Mouse (Mus musculus) limb, embryonic 11.5 days (tissue): ENCODE measurements around the gene Clec12a. TPM values are rescaled to one million over a fixed set of nuclear protein-coding genes. Genes with fewer than 3 reads are reported as not detected.

ENCODE experiments used
- ATAC-seq: fragments of 200-750 bp; cut with Nextera tagmentation; 2 replicates; pipeline ENCODE4 v1.8.0; 2017; ENCODE audit warnings: low read depth; ENCODE audit not compliant: insufficient number of reproducible peaks, low FRiP score, low TSS enrichment
- DNase-seq: peaks from one replicate; pipeline ENCODE4 v3.0.0-alpha.2; 2015; ENCODE audit warnings: low spot score
- H3K27ac ChIP-seq: fragments of 300-500 bp; sonication (generic); replicated peaks from 2 replicates; pipeline ENCODE4 v1.5.1; 2014; ENCODE audit warnings: low read depth, mild to moderate bottlenecking, low read length
- H3K27me3 ChIP-seq: fragments of 300-500 bp; sonication (generic); 2 replicates; pipeline ENCODE4 v1.6.1; 2014; ENCODE audit warnings: mild to moderate bottlenecking, low read length, mixed read lengths; ENCODE audit not compliant: control insufficient read depth, insufficient read depth
- H3K36me3 ChIP-seq: fragments of 300-500 bp; sonication (generic); 2 replicates; pipeline ENCODE4 v1.6.1; 2014; ENCODE audit warnings: mild to moderate bottlenecking, low read length, moderate library complexity, mixed read lengths; ENCODE audit not compliant: control insufficient read depth, insufficient read depth
- H3K4me1 ChIP-seq: fragments of 300-500 bp; sonication (generic); 2 replicates; pipeline ENCODE4 v1.6.1; 2014; ENCODE audit warnings: low read length, mixed read lengths; ENCODE audit not compliant: control insufficient read depth, insufficient read depth
- H3K4me2 ChIP-seq: fragments of 300-500 bp; sonication (generic); 2 replicates; pipeline ENCODE4 v1.6.1; 2014; ENCODE audit warnings: low read depth, mild to moderate bottlenecking, moderate library complexity; ENCODE audit not compliant: severe bottlenecking
- H3K4me3 ChIP-seq: fragments of 300-500 bp; sonication (generic); 2 replicates; pipeline ENCODE4 v1.5.1; 2014; ENCODE audit warnings: low read depth, low read length
- H3K9ac ChIP-seq: fragments of 300-500 bp; sonication (generic); 2 replicates; pipeline ENCODE4 v1.6.1; 2014; ENCODE audit warnings: mild to moderate bottlenecking, low read length
- H3K9me3 ChIP-seq: fragments of 300-500 bp; sonication (generic); 2 replicates; pipeline ENCODE4 v1.6.1; 2016; ENCODE audit warnings: low read length; ENCODE audit not compliant: control insufficient read depth
- WGBS: fragments of 180-500 bp; shearing (Covaris S2); extraction: QIAGEN DNeasy Blood & Tissue Kit; methylation state at CpG from one replicate; pipeline ENCODE4 v1.1.7; 2014; 5-methylcytosine and 5-hydroxymethylcytosine counted together
- polyA plus RNA-seq: library from polyadenylated mRNA; unstranded; fragments of >200 nt; fragmentation: Nextera tagmentation; extraction: Ambion mirVana; gene quantifications from 2 replicates; pipeline ENCODE4 v1.2.1, GENCODE M21; 2014

Clec12a gene
- polyA plus RNA-seq, 1 experiment from 2014 or later: 0.29 TPM

- H3K4me2 ChIP-seq: no peak overlapping the region
- H3K4me1 ChIP-seq: no peaks in the 10 kb centered on the region
- H3K36me3 ChIP-seq: no peaks in the 10 kb centered on the region
- DNase-seq (no peak), ATAC-seq (no peak)
- H3K27ac ChIP-seq: no peak overlapping the region
- no peaks in the 10 kb centered on the region for H3K27me3 ChIP-seq
- no peak overlapping the region for H3K4me3 ChIP-seq
- H3K9me3 ChIP-seq: no peaks in the 10 kb centered on the region
- H3K9ac ChIP-seq: no peak overlapping the region
Measured at GRCm38 (mm10) chr6:129356430-129356829, 13.9 kb downstream of the Clec12a start.

GRCm38 (mm10) chr6:129359515-129359914 lies 17.0 kb downstream of the Clec12a start:
- no peak for ATAC-seq
- WGBS: 85% methylated on average over 2 of the region's 2 CpGs

DNA sequence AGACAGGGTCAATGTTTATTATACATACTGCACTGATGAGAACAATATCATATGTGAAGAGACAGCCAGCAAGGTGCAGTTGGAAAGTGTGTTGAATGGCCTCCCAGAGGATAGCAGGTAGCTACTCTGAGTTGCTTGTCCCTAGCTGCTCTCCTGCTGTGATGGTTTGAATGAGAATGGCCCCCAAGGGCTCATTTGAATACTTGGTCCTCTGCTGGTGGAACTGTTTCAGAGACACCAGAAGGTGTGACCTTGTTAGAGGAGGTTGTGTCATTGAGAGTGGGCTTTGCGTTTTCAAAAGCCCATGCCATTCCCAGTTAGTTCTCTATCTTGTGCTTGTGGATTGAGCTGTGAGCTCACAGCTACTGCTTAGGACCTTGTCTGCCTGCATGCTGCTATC lies 21.5 kb downstream of the Clec12a start:
- DNase-seq (no peak), ATAC-seq (no peak)
- WGBS: 26% methylated on average over 1 of the region's 1 CpGs
- Histone ChIP-seq H3K4me1 (no peaks in the 10 kb centered on the region), H3K9ac (no peak overlapping the region), H3K9me3 (no peaks in the 10 kb centered on the region), H3K27me3 (no peaks in the 10 kb centered on the region), H3K27ac (no peak overlapping the region), H3K4me2 (no peak overlapping the region), H3K36me3 (no peaks in the 10 kb centered on the region), H3K4me3 (no peak overlapping the region)

More at GRCm38 (mm10) chr6:129359515-129359914, 17.0 kb downstream of the Clec12a start:
- H3K4me1 ChIP-seq: no peaks in the 10 kb centered on the region
- H3K27me3 ChIP-seq: no peaks in the 10 kb centered on the region
- no peaks in the 10 kb centered on the region for H3K36me3 ChIP-seq
- DNase-seq: no peak
- H3K9ac ChIP-seq: no peak overlapping the region
- no peak overlapping the region for H3K4me3 ChIP-seq
- no peak overlapping the region for H3K27ac ChIP-seq
- no peaks in the 10 kb centered on the region for H3K9me3 ChIP-seq
- H3K4me2 ChIP-seq: no peak overlapping the region

- 18% methylated on average over 6 of the region's 6 CpGs for WGBS
- Histone ChIP-seq H3K27me3 (no peaks in the 10 kb centered on the region), H3K4me1 (no peaks in the 10 kb centered on the region), H3K36me3 (no peaks in the 10 kb centered on the region), H3K9me3 (no peaks in the 10 kb centered on the region), H3K27ac (no peak overlapping the region), H3K4me3 (no peak overlapping the region), H3K4me2 (no peak overlapping the region), H3K9ac (no peak overlapping the region)
- ATAC-seq (peak; percentile 36; the same call in 1 of the 2 replicates), DNase-seq (peak; percentile 34)
Measured at GRCm38 (mm10) chr6:129365959-129366359, 23.5 kb downstream of the Clec12a start.

GRCm38 (mm10) chr6:129369374-129370132 lies 27.1 kb downstream of the Clec12a start:
- H3K9me3 ChIP-seq: no peaks in the 10 kb centered on the region

DNA sequence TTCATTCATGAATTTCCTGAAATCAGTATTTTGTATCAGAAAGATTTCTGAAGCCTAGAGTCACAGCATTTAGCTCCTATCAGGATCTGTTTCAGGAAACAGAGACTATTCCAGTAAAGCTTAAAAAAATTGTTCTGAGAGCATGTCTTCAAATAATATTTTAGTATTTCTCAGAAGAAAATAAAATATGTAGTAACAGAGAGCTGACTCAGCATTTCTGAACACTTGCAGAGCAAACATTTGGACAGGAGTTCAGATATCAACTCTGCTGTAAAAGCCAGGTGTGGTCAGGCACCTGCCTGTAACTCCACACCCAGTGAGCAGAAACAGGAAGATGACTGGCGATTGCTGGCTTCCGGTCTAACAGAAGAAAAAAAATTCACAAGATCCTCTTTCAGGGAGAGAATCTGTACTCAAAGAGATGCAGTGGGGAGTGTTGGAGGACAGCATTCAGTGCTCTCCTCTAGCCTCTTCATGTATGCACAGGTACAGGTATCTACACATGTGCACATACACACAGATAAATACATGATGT lies 32.5 kb downstream of the Clec12a start:
- WGBS: 83% methylated on average over 2 of the region's 2 CpGs
- Histone ChIP-seq H3K4me2 (no peak overlapping the region), H3K9ac (no peak overlapping the region), H3K9me3 (no peaks in the 10 kb centered on the region), H3K4me1 (no peaks in the 10 kb centered on the region), H3K27me3 (no peaks in the 10 kb centered on the region), H3K27ac (no peak overlapping the region), H3K4me3 (no peak overlapping the region), H3K36me3 (no peaks in the 10 kb centered on the region)
- no peak for ATAC-seq
- DNase-seq: no peak

More at GRCm38 (mm10) chr6:129369374-129370132, 27.1 kb downstream of the Clec12a start:
- WGBS: 70% methylated on average over 7 of the region's 7 CpGs
- Histone ChIP-seq H3K4me3 (no peak overlapping the region), H3K4me2 (no peak overlapping the region), H3K9ac (no peak overlapping the region), H3K27me3 (no peaks in the 10 kb centered on the region), H3K4me1 (no peaks in the 10 kb centered on the region), H3K36me3 (no peaks in the 10 kb centered on the region), H3K27ac (no peak overlapping the region)
- ATAC-seq (no peak), DNase-seq (no peak)

DNA sequence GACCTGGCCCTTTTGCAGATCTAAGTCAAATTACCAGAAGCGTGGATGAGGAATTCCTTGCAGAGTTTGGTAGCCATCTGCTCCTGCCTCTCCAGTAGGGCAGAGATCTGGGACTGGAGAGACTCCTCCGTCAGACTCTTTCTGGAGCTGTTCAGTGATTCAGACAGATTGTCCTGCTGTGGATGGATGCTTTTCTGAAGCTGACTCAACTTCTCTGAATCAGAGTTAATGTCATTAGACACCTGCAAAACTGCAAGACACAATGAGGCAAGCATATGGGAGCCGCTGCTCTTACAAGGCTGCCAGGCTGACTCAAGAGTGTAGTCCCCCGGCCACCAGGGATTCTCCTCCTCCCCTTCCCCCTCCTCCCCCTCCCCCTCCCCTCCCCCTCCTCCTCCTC lies 38.0 kb downstream of the Clec12a start:
- Histone ChIP-seq H3K27ac (no peak overlapping the region), H3K27me3 (no peaks in the 10 kb centered on the region), H3K4me3 (no peak overlapping the region), H3K9ac (no peak overlapping the region), H3K36me3 (no peaks in the 10 kb centered on the region), H3K9me3 (no peaks in the 10 kb centered on the region), H3K4me2 (no peak overlapping the region), H3K4me1 (no peaks in the 10 kb centered on the region)
- no peak for DNase-seq
- ATAC-seq: no peak
- WGBS: 79% methylated on average over 4 of the region's 4 CpGs

DNA sequence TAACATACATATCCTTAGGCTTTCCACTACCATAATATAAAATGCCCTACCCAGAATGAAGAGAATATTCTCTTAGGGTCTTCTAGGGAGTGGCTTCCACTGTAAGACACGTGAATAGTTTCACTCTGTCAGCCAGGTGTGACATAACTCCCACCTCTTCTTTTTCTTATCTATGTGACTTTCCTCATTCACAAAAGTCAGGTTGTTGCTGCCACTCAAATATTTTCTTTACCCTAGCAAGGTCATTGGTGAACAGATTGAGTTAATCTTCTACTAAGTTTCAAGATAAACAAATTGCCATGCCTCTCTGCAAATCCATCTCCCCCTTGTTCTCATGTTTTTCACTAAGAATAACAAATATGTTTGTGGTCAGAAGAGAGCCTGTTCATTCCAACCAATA lies 39.2 kb downstream of the Clec12a start:
- no peaks in the 10 kb centered on the region for H3K9me3 ChIP-seq
- no peaks in the 10 kb centered on the region for H3K36me3 ChIP-seq
- ATAC-seq (no peak), DNase-seq (no peak)
- no peaks in the 10 kb centered on the region for H3K4me1 ChIP-seq
- no peak overlapping the region for H3K9ac ChIP-seq
- no peak overlapping the region for H3K4me2 ChIP-seq
- H3K27ac ChIP-seq: no peak overlapping the region
- H3K4me3 ChIP-seq: no peak overlapping the region
- WGBS: 88% methylated on average over 1 of the region's 1 CpGs
- no peaks in the 10 kb centered on the region for H3K27me3 ChIP-seq
